Mouse (Mus musculus) kidney, postnatal 0 days (tissue): ENCODE data around the gene Sprtn. TPM values are rescaled to one million over a fixed set of nuclear protein-coding genes. Genes with fewer than 3 reads are reported as not detected.
A peak's percentile ranks its signal among the peaks of the same experiment; 100 is the strongest.

Experiments used
- ATAC-seq: fragments of 200-750 bp; cut with Nextera tagmentation; replicated peaks from 2 replicates; pipeline ENCODE4 v1.8.0; 2017; ENCODE audit warnings: low read depth, moderate number of reproducible peaks, moderate TSS enrichment, moderate library complexity; ENCODE audit not compliant: low FRiP score
- DNase-seq: peaks from one replicate; pipeline ENCODE4 v3.0.0-alpha.2; 2016; ENCODE audit warnings: low spot score
- H3K27ac ChIP-seq: fragments of 300-500 bp; sonication (generic); 2 replicates; pipeline ENCODE4 v1.5.1; 2014; ENCODE audit warnings: mild to moderate bottlenecking
- H3K27me3 ChIP-seq: fragments of 300-500 bp; sonication (generic); 2 replicates; pipeline ENCODE4 v1.6.1; 2014; ENCODE audit warnings: low read length, mixed read lengths; ENCODE audit not compliant: insufficient read depth
- H3K36me3 ChIP-seq: fragments of 300-500 bp; sonication (generic); 2 replicates; pipeline ENCODE4 v1.6.1; 2014; ENCODE audit warnings: low read length, mixed read lengths; ENCODE audit not compliant: insufficient read depth
- H3K4me1 ChIP-seq: fragments of 300-500 bp; sonication (generic); replicated peaks from 2 replicates; pipeline ENCODE4 v1.6.1; 2014; ENCODE audit warnings: antibody characterized with exemption, low read length, mixed read lengths; ENCODE audit not compliant: insufficient read depth
- H3K4me2 ChIP-seq: fragments of 300-500 bp; sonication (generic); 2 replicates; pipeline ENCODE4 v1.6.1; 2014; ENCODE audit warnings: mild to moderate bottlenecking, low read length, moderate library complexity, mixed read lengths
- H3K4me3 ChIP-seq: fragments of 300-500 bp; sonication (generic); replicated peaks from 2 replicates; pipeline ENCODE4 v1.5.1; 2014; ENCODE audit warnings: low read depth, low read length
- H3K9ac ChIP-seq: fragments of 300-500 bp; sonication (generic); 2 replicates; pipeline ENCODE4 v1.6.1; 2014; ENCODE audit warnings: low read depth, low read length
- H3K9me3 ChIP-seq: fragments of 300-500 bp; sonication (generic); replicated peaks from 2 replicates; pipeline ENCODE4 v1.6.1; 2016; ENCODE audit warnings: low read length, inconsistent platforms, mixed read lengths
- CTCF ChIP-seq: IDR thresholded peaks from 2 replicates; pipeline ENCODE4 v1.5.1; 2016; ENCODE audit warnings: antibody characterized with exemption, low read depth, mild to moderate bottlenecking, moderate library complexity
- WGBS: fragments of 180-500 bp; shearing (Covaris S2); extraction: QIAGEN DNeasy Blood & Tissue Kit; methylation state at CpG from one replicate; pipeline ENCODE4 v1.1.7; 2014; 5-methylcytosine and 5-hydroxymethylcytosine counted together
- polyA plus RNA-seq: library from polyadenylated mRNA; unstranded; fragments of >200 nt; fragmentation: Nextera tagmentation; extraction: Ambion mirVana; gene quantifications from 2 replicates; pipeline ENCODE4 v1.2.1, GENCODE M21; 2015

Gene Sprtn
- 7.9 and 8.3 TPM in 2 replicates for polyA plus RNA-seq

DNA sequence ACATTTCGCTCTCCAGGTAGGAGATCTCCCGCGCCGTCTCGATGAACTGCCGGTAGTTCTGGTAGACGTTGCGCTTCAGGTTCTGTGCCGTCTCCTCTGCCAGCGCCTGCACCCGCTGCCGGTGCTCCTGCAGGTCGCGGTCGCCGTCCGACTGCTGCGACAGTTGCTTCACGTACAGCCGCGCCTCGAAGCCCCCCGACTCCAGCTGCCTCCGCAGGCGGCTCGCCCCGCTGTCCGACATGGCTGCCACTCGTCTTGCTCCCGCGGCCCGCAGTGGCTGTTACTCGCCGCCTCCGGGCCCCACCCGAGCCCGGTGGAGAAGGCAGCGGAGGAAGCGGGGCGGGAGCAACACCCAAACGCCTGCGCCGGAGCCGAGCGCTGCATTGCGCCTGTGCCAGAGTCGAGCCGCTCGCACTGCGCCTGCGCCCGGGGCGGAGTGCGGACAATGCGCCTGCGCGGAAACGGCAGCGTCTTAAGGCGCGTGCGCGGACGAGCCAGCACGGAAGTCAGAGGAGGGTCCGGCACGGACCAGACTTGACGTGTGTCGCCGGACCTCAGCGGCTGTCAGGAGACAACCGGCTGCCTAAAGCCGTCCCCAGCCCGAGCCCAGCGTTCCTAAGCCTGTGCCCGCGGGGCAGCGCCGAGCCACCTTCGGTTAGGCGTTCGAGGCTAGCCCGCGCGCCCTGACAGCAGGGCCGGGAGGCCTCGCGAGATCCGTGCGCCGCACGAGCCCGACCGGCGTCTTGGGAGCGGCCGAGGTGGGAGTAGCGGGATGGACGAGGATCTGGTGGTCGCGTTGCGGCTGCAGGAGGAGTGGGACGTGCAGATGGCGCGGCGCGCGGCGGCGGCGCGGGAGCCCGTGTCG lies at the start of gene Sprtn, which contains the start of gene Exoc8:
Gene Sprtn (plus strand): TSS at position 501 of the 865 bp plus-strand sequence.
Gene Exoc8 (minus strand): TSS at position 320 of the 865 bp plus-strand sequence.
- H3K4me3 ChIP-seq, result peak within 1 kb of the TSS; percentile 77
- under 1% methylated on average over 114 of the region's 114 CpGs for WGBS
- DNase-seq (peak; percentile 96), ATAC-seq (peak; percentile 81)
- no peaks in the 10 kb centered on the region for H3K27me3 ChIP-seq
- peaks cover 20% of the 10 kb centered on the region for H3K36me3 ChIP-seq
- no peaks in the 10 kb centered on the region for H3K9me3 ChIP-seq
- TF ChIP-seq CTCF, result no peak
- peaks cover 17% of the 10 kb centered on the region for H3K4me1 ChIP-seq
- H3K27ac ChIP-seq, result peak within 1 kb of the TSS; percentile 83
- peak within 1 kb of the TSS; percentile 97 for H3K4me2 ChIP-seq
- H3K9ac ChIP-seq, result peak within 1 kb of the TSS; percentile 80

- H3K4me2 ChIP-seq, result no peak overlapping the region
- DNase-seq (no peak), ATAC-seq (no peak)
- no peak for TF ChIP-seq CTCF
- peaks cover 34% of the 10 kb centered on the region for H3K36me3 ChIP-seq
- no peak overlapping the region for H3K9ac ChIP-seq
- 100% methylated on average over 1 of the region's 1 CpGs for WGBS
- H3K27me3 ChIP-seq, result no peaks in the 10 kb centered on the region
- H3K4me1 ChIP-seq, result no peaks in the 10 kb centered on the region
- H3K9me3 ChIP-seq, result peaks cover 16% of the 10 kb centered on the region
- no peak overlapping the region for H3K4me3 ChIP-seq
- H3K27ac ChIP-seq, result no peak overlapping the region
Observed at GRCm38 (mm10) chr8:124853511-124853910, 44.2 kb upstream of the Sprtn start.

GRCm38 (mm10) chr8:124859466-124859865 lies 38.2 kb upstream of the Sprtn start:
- ATAC-seq (no peak), DNase-seq (no peak)
- H3K4me2 ChIP-seq, result no peak overlapping the region
- H3K9ac ChIP-seq, result no peak overlapping the region
- H3K9me3 ChIP-seq, result no peaks in the 10 kb centered on the region; the same call in none of the 2 replicates
- peak; percentile 50; the same call in 1 of the 2 replicates for TF ChIP-seq CTCF
- no peak overlapping the region for H3K4me3 ChIP-seq
- no peak overlapping the region for H3K27ac ChIP-seq
- peaks cover 35% of the 10 kb centered on the region for H3K36me3 ChIP-seq
- H3K4me1 ChIP-seq, result peaks cover 9% of the 10 kb centered on the region; the same call in 1 of the 2 replicates
- no peaks in the 10 kb centered on the region for H3K27me3 ChIP-seq

DNA sequence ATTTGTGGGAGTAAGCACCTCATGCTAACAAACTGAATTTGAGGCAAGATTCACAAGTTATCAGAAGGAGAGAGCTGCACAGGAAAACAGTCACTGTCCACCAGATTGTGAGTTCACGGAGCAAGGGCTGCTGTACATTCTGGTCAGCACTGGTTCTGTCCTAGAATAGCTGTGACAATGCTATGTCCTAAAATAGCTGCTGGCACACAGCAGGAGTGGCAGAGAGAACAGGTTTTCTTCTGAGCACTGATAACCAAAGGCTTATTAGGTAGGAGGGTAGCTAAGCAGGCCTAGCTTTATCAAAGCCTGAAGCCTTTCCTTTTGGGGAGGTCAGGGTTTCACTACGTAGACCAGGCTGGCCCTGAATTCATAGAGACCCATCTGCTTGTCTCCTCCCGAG lies 37.5 kb upstream of the Sprtn start:
- WGBS, result 94% methylated on average over 3 of the region's 3 CpGs
- no peak overlapping the region for H3K9ac ChIP-seq
- no peak overlapping the region for H3K4me2 ChIP-seq
- no peak for DNase-seq
- H3K4me1 ChIP-seq, result peaks cover 11% of the 10 kb centered on the region; the same call in 1 of the 2 replicates
- H3K4me3 ChIP-seq, result no peak overlapping the region
- TF ChIP-seq CTCF, result no peak
- ATAC-seq, result no peak
- no peaks in the 10 kb centered on the region for H3K27me3 ChIP-seq
- H3K27ac ChIP-seq, result no peak overlapping the region
- peaks cover 30% of the 10 kb centered on the region; the same call in 1 of the 2 replicates for H3K36me3 ChIP-seq
- no peaks in the 10 kb centered on the region; the same call in 1 of the 2 replicates for H3K9me3 ChIP-seq

DNA sequence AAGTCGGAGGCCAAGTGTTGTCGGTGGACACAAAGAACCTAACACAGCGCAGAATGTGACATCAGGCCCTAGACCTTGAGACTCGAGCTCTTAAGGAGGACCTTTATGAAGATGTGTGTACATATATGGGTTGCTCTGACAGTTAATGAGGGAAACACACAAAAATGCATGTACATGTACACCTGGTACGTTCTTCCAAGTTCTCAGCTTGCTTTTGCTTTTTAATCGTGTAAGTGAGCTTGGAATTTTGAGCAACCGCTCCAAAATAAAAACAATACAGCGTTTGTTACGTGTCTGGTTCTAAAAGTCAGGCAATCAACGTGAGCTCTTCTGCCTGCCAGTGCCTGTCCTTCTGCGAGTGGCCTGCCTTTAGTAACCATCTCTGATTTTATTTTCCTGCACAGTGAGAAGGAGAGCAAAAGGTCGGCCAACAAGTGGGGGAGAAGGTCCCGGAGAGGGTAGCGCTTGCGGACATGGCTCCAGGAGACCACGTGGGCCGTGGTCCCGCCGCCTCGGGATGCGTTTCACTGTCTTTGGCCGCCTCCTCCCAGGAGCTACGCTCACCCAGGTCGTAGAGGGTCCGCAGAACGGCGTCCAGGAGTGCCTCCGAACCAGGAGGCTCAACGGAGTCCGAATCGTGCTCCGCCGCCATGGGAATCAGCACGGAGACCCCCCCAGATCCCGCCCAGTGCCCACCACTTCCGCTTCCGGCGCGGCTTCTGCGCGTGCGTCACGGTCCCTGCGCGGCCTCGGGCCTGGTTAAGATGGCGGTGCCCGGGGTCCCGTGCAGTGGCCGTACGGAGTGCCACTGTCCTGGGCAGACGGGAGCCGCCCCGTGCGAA lies 35.1 kb upstream of the Sprtn start, which contains the start of the genes Gnpat and 2810004N23Rik:
Gene Gnpat (plus strand): TSS at position 713 of the 842 bp plus-strand sequence.
Gene 2810004N23Rik (minus strand): TSS at position 800 of the 842 bp plus-strand sequence.
- ATAC-seq, result peak; percentile 96
- H3K27ac ChIP-seq, result peak within 1 kb of the TSS; percentile 96
- TF ChIP-seq CTCF, result no peak
- 1% methylated on average over 55 of the region's 55 CpGs for WGBS
- peak within 1 kb of the TSS; percentile 93 for H3K4me3 ChIP-seq
- no peaks in the 10 kb centered on the region for H3K9me3 ChIP-seq
- peaks cover 25% of the 10 kb centered on the region; the same call in 1 of the 2 replicates for H3K36me3 ChIP-seq
- no peaks in the 10 kb centered on the region for H3K27me3 ChIP-seq
- peak within 1 kb of the TSS; percentile 87 for H3K4me2 ChIP-seq
- H3K4me1 ChIP-seq, result peaks cover 11% of the 10 kb centered on the region; the same call in 1 of the 2 replicates
- H3K9ac ChIP-seq, result peak within 1 kb of the TSS; percentile 98
- peak; percentile 92 for DNase-seq
